Mouse (Mus musculus) CH12.LX (cell line): ENCODE measurements around the gene Pnpla3. TPM values are rescaled to one million over a fixed set of nuclear protein-coding genes. Genes with fewer than 3 reads are reported as not detected.

Source experiments
- DNase-seq: peaks from one replicate; pipeline ENCODE4 v3.0.0-alpha.2; 2013; ENCODE audit errors: extremely low read depth
- H3K27ac ChIP-seq: 2 replicates; pipeline ENCODE4 v1.5.1; 2012; ENCODE audit warnings: low read depth, mild to moderate bottlenecking, control low read depth, moderate library complexity; ENCODE audit not compliant: insufficient read depth
- H3K27me3 ChIP-seq: replicated peaks from 2 replicates; pipeline ENCODE3; 2012; ENCODE audit warnings: inconsistent platforms
- H3K36me3 ChIP-seq, 2 experiments: replicated peaks in 1 of 2; 2 replicates each; pipeline versions ENCODE3 to v1.6.1; 2012; ENCODE audit warnings: inconsistent platforms in 1 of 2, low read length in 1 of 2, mild to moderate bottlenecking in 1 of 2, mixed read lengths in 1 of 2, moderate library complexity in 1 of 2; ENCODE audit not compliant: control insufficient read depth in 1 of 2, insufficient read depth in 1 of 2
- H3K4me1 ChIP-seq, 2 experiments: 2 replicates each; pipeline ENCODE4 v1.6.1; 2012; ENCODE audit warnings: inconsistent platforms in 1 of 2, moderate library complexity in 1 of 2; ENCODE audit not compliant: insufficient read depth in 2 of 2, control insufficient read depth in 1 of 2
- H3K4me2 ChIP-seq: 2 replicates; pipeline ENCODE4 v1.6.1; 2012; ENCODE audit warnings: low read depth, mild to moderate bottlenecking, control low read depth; ENCODE audit not compliant: poor library complexity, insufficient read depth, severe bottlenecking
- H3K4me3 ChIP-seq, 3 experiments: fragments of 150-350 bp in 1 of 3; sonication (generic) in 1 of 3; replicated peaks in 1 of 3; 2 replicates each; pipeline versions ENCODE3 to v1.5.1; 2011 to 2012; ENCODE audit warnings: low read depth in 2 of 3, low read length in 2 of 3, mild to moderate bottlenecking in 2 of 3, moderate library complexity in 2 of 3, control low read depth in 1 of 3, improper control_type of control experiment in 1 of 3, inconsistent platforms in 1 of 3, mixed read lengths in 1 of 3; ENCODE audit not compliant: poor library complexity in 1 of 3
- H3K79me2 ChIP-seq: replicated peaks from 2 replicates; pipeline ENCODE4 v1.6.1; 2012; ENCODE audit warnings: mild to moderate bottlenecking, moderate library complexity; ENCODE audit not compliant: control insufficient read depth, poor library complexity, insufficient read depth, severe bottlenecking; ENCODE audit errors: extremely low read depth
- H3K9ac ChIP-seq: 2 replicates; pipeline ENCODE4 v1.6.1; 2012; ENCODE audit warnings: low read depth, mild to moderate bottlenecking, control low read depth, moderate library complexity; ENCODE audit not compliant: insufficient read depth
- H3K9me3 ChIP-seq: replicated peaks from 2 replicates; pipeline ENCODE3; 2012; ENCODE audit warnings: low read length, inconsistent platforms, mixed read lengths
- BHLHE40 ChIP-seq: IDR thresholded peaks from 2 replicates; pipeline ENCODE4 v1.6.1; 2011; ENCODE audit warnings: mild to moderate bottlenecking, low read depth, low read length, improper control_type of control experiment
- CHD2 ChIP-seq: IDR thresholded peaks from 2 replicates; pipeline ENCODE4 v1.6.1; 2011; ENCODE audit warnings: low read length, improper control_type of control experiment
- CTCF ChIP-seq, 2 experiments: IDR thresholded peaks in 1 of 2; conservative IDR thresholded peaks in 1 of 2; 2 replicates each; pipeline ENCODE4 v1.5.1; 2011 to 2012; ENCODE audit warnings: low read depth in 2 of 2, low read length in 2 of 2, improper control_type of control experiment in 1 of 2, inconsistent platforms in 1 of 2, mild to moderate bottlenecking in 1 of 2, moderate library complexity in 1 of 2
- E2F4 ChIP-seq: IDR thresholded peaks from 2 replicates; pipeline ENCODE4 v1.6.1; 2011; ENCODE audit warnings: low read depth, low read length, improper control_type of control experiment; ENCODE audit not compliant: insufficient replicate concordance
- ELF1 ChIP-seq: IDR thresholded peaks from 2 replicates; pipeline ENCODE4 v1.6.1; 2014; ENCODE audit warnings: low read depth, mild to moderate bottlenecking, inconsistent platforms, low read length, improper control_type of control experiment
- EP300 ChIP-seq: IDR thresholded peaks from 2 replicates; pipeline ENCODE4 v1.6.1; 2011; ENCODE audit warnings: low read length, improper control_type of control experiment
- GABPA ChIP-seq: IDR thresholded peaks from 2 replicates; pipeline ENCODE4 v1.6.1; 2012; ENCODE audit warnings: low read depth, low read length, improper control_type of control experiment, inconsistent platforms; ENCODE audit not compliant: insufficient replicate concordance
- HCFC1 ChIP-seq: IDR thresholded peaks from 2 replicates; pipeline ENCODE4 v1.6.1; 2012; ENCODE audit warnings: low read depth, mild to moderate bottlenecking, inconsistent platforms, low read length, improper control_type of control experiment
- JUN ChIP-seq: IDR thresholded peaks from 2 replicates; pipeline ENCODE4 v1.6.1; 2011; ENCODE audit warnings: low read depth, mild to moderate bottlenecking, low read length, improper control_type of control experiment, moderate library complexity; ENCODE audit not compliant: insufficient read depth
- MAFK ChIP-seq: IDR thresholded peaks from 2 replicates; pipeline ENCODE4 v1.6.1; 2011; ENCODE audit warnings: low read length, improper control_type of control experiment; ENCODE audit not compliant: insufficient replicate concordance
- MEF2A ChIP-seq: IDR thresholded peaks from 2 replicates; pipeline ENCODE4 v1.6.1; 2014; ENCODE audit warnings: low read depth, mild to moderate bottlenecking, inconsistent platforms, low read length, improper control_type of control experiment, borderline replicate concordance
- MXI1 ChIP-seq: IDR thresholded peaks from 2 replicates; pipeline ENCODE4 v1.6.1; 2011; ENCODE audit warnings: mild to moderate bottlenecking, low read depth, low read length, improper control_type of control experiment
- PAX5 ChIP-seq: IDR thresholded peaks from 2 replicates; pipeline ENCODE4 v1.6.1; 2012; ENCODE audit warnings: low read length, inconsistent platforms, mixed read lengths
- POLR2AphosphoS2 ChIP-seq: IDR thresholded peaks from 2 replicates; pipeline ENCODE4 v1.6.1; 2011; ENCODE audit warnings: low read depth, low read length, improper control_type of control experiment
- SMC3 ChIP-seq: IDR thresholded peaks from 2 replicates; pipeline ENCODE4 v1.6.1; 2011; ENCODE audit warnings: low read depth, low read length, improper control_type of control experiment
- TBP ChIP-seq: conservative IDR thresholded peaks from 2 replicates; pipeline ENCODE4 v1.6.1; 2011; ENCODE audit warnings: low read depth, low read length, improper control_type of control experiment
- TCF12 ChIP-seq: IDR thresholded peaks from 2 replicates; pipeline ENCODE4 v1.6.1; 2014; ENCODE audit warnings: low read depth, mild to moderate bottlenecking, inconsistent platforms, low read length, improper control_type of control experiment
- UBTF ChIP-seq: IDR thresholded peaks from 2 replicates; pipeline ENCODE4 v1.6.1; 2012; ENCODE audit warnings: low read depth, mild to moderate bottlenecking, inconsistent platforms, low read length, improper control_type of control experiment, moderate library complexity
- USF2 ChIP-seq: conservative IDR thresholded peaks from 2 replicates; pipeline ENCODE4 v1.6.1; 2011; ENCODE audit warnings: low read depth, low read length, improper control_type of control experiment
- ZKSCAN1 ChIP-seq: IDR thresholded peaks from 2 replicates; pipeline ENCODE4 v1.6.1; 2012; ENCODE audit warnings: low read depth, inconsistent platforms, low read length, improper control_type of control experiment, borderline replicate concordance
- ZMIZ1 ChIP-seq: IDR thresholded peaks from 2 replicates; pipeline ENCODE4 v1.6.1; 2012; ENCODE audit warnings: low read depth, mild to moderate bottlenecking, inconsistent platforms, low read length, improper control_type of control experiment
- dilution Hi-C: fragments of 300-500 bp; cut with MboI; formaldehyde crosslinking; loops from 2 replicates; pipeline ENCODE4 v1.14.3; 2020; ENCODE audit warnings: low sequenced_read_pairs; ENCODE audit not compliant: extremely low pct_unique_long_range_greater_than_20kb, extremely low pct_ligation_motif_present
- in situ Hi-C: fragments of 300-500 bp; cut with MboI; formaldehyde crosslinking; loops from 3 replicates; pipeline ENCODE4 v1.14.3; 2019; ENCODE audit warnings: low sequenced_read_pairs, low pct_ligation_motif_present, low pct_unique_long_range_greater_than_20kb, mixed read lengths
- polyA plus RNA-seq: library from polyadenylated mRNA; unstranded; fragments of >175 nt; gene quantifications from 2 replicates; pipeline ENCODE4 v1.2.1, GENCODE M21; 2012; ENCODE audit warnings: low read depth; ENCODE audit not compliant: insufficient read length
- total RNA-seq, 2 experiments: library from RNA; depleted of rRNA; stranded (reverse); fragments of 300-350 nt in 1 of 2; fragments of >200 nt in 1 of 2; gene quantifications; 2 replicates each; pipeline ENCODE4 v1.2.3; 2012 to 2014

The Pnpla3 gene
- total and polyA plus RNA-seq, 3 experiments, result 0.41 to 3.2 (median 2.2) TPM

GRCm38 (mm10) chr15:84231721-84232561 is 64.3 kb downstream of the Pnpla3 start, which contains the start of gene Parvb:
Gene Parvb (plus strand): TSS chr15:84232043.
- no peak for TF ChIP-seq BHLHE40
- no peak for TF ChIP-seq ZKSCAN1
- TF ChIP-seq USF2, result no peak
- TF ChIP-seq SMC3, result no peak
- TF ChIP-seq MXI1, result no peak
- no peak for TF ChIP-seq MEF2A
- Histone ChIP-seq H3K4me1 (peaks cover 7 to 27% of the 10 kb centered on the region in 2 experiments), H3K79me2 (no peaks in the 10 kb centered on the region), H3K27me3 (peaks cover 2% of the 10 kb centered on the region), H3K4me2 (no peak within 1 kb of the TSS), H3K4me3 (no peak within 1 kb of the TSS), H3K27ac (no peak within 1 kb of the TSS), H3K36me3 (no peaks in the 10 kb centered on the region), H3K9ac (no peak within 1 kb of the TSS), H3K9me3 (peaks cover 2% of the 10 kb centered on the region)
- dilution Hi-C loops (no loop called here), in situ Hi-C loops (no loop called here)
- no peak for DNase-seq

DNA sequence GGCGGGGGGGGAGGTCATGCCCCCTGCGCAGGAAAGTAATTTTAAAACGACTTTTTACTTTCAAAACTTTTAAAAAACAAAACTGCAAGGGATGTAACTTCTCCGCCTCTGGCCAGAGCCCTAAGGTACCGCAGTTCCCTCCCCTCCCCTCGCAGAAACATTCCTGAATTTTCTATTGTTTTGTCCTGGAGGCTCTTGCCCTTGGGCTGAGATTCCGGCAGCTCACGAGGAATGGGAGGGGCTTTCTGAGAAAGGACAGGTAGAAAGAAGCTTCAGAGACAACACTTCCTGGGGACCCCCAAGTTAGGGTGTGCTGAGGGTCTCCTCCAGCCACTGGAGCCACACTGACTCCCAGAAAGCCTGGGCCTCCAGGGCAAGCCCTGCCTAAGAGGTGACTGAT is 65.0 kb downstream of the Pnpla3 start:
- DNase-seq, result no peak
- Histone ChIP-seq H3K9ac (no peak overlapping the region), H3K4me1 (peaks cover 13 to 33% of the 10 kb centered on the region in 2 experiments), H3K79me2 (no peaks in the 10 kb centered on the region)
- in situ Hi-C loops (no loop called here), dilution Hi-C loops (no loop called here)
- TF ChIP-seq CHD2, result no peak
- no peak for TF ChIP-seq MXI1
- TF ChIP-seq ELF1, result no peak
- no peak for TF ChIP-seq SMC3
- no peak for TF ChIP-seq E2F4
- no peak for TF ChIP-seq PAX5
- no peak for TF ChIP-seq HCFC1
- no peak for TF ChIP-seq MEF2A
- TF ChIP-seq UBTF, result no peak
- TF ChIP-seq TCF12, result no peak
- TF ChIP-seq ZMIZ1, result no peak
- no peak for TF ChIP-seq BHLHE40
- no peak for TF ChIP-seq CTCF (conservative IDR thresholded peaks at IDR 0.05 in 1 of 2, IDR thresholded peaks at IDR 0.05 in 1 of 2; ENCODE audit: low read depth in 2 of 2, low read length in 2 of 2)
- TF ChIP-seq TBP, result no peak
- no peak for TF ChIP-seq EP300
- no peak for TF ChIP-seq POLR2AphosphoS2
- TF ChIP-seq JUN, result no peak
- no peak for TF ChIP-seq GABPA
- no peak for TF ChIP-seq MAFK
- TF ChIP-seq ZKSCAN1, result no peak
- TF ChIP-seq, all 38 proteins: peak for 0
- Histone ChIP-seq H3K36me3 (no peaks in the 10 kb centered on the region), H3K27ac (no peak overlapping the region), H3K4me2 (no peak overlapping the region), H3K9me3 (peaks cover 2% of the 10 kb centered on the region), H3K4me3 (no peak overlapping the region), H3K27me3 (no peaks in the 10 kb centered on the region)
